Mouse (Mus musculus) intestine, postnatal 0 days (tissue): ENCODE data around the gene Setx. TPM values are rescaled to one million over a fixed set of nuclear protein-coding genes. Genes with fewer than 3 reads are reported as not detected.

Source experiments
- ATAC-seq: fragments of 200-750 bp; cut with Nextera tagmentation; 2 replicates; pipeline ENCODE4 v1.8.0; 2017; ENCODE audit warnings: mild to moderate bottlenecking, moderate TSS enrichment, moderate library complexity
- H3K27ac ChIP-seq: fragments of 300-500 bp; sonication (generic); 2 replicates; pipeline ENCODE4 v1.5.1; 2014; ENCODE audit warnings: mild to moderate bottlenecking, low read depth, low read length, moderate library complexity
- H3K27me3 ChIP-seq: fragments of 300-500 bp; sonication (generic); replicated peaks from 2 replicates; pipeline ENCODE4 v1.6.1; 2014; ENCODE audit warnings: low read length, mixed read lengths; ENCODE audit not compliant: control insufficient read depth, insufficient read depth
- H3K36me3 ChIP-seq: fragments of 300-500 bp; sonication (generic); 2 replicates; pipeline ENCODE4 v1.6.1; 2014; ENCODE audit warnings: mild to moderate bottlenecking, moderate library complexity; ENCODE audit not compliant: control insufficient read depth, insufficient read depth
- H3K4me1 ChIP-seq: fragments of 300-500 bp; sonication (generic); replicated peaks from 2 replicates; pipeline ENCODE4 v1.6.1; 2014; ENCODE audit warnings: antibody characterized with exemption, low read length, mixed read lengths; ENCODE audit not compliant: control insufficient read depth, insufficient read depth
- H3K4me2 ChIP-seq: fragments of 300-500 bp; sonication (generic); replicated peaks from 2 replicates; pipeline ENCODE4 v1.6.1; 2014; ENCODE audit warnings: low read depth, mild to moderate bottlenecking, moderate library complexity
- H3K4me3 ChIP-seq: fragments of 300-500 bp; sonication (generic); 2 replicates; pipeline ENCODE4 v1.5.1; 2014; ENCODE audit warnings: low read depth, low read length
- H3K9ac ChIP-seq: fragments of 300-500 bp; sonication (generic); 2 replicates; pipeline ENCODE4 v1.6.1; 2014; ENCODE audit warnings: mild to moderate bottlenecking, low read depth, low read length
- H3K9me3 ChIP-seq: fragments of 300-500 bp; sonication (generic); 2 replicates; pipeline ENCODE4 v1.6.1; 2016; ENCODE audit warnings: mixed run types; ENCODE audit not compliant: control insufficient read depth
- CTCF ChIP-seq: sonication (generic); IDR thresholded peaks from 2 replicates; pipeline ENCODE4 v1.5.1; 2016; ENCODE audit warnings: low read depth, mild to moderate bottlenecking, control low read depth, antibody characterized with exemption, moderate library complexity
- WGBS: fragments of 180-500 bp; shearing (Covaris S2); extraction: QIAGEN DNeasy Blood & Tissue Kit; methylation state at CpG from one replicate; pipeline ENCODE4 v1.1.7; 2014; 5-methylcytosine and 5-hydroxymethylcytosine counted together
- polyA plus RNA-seq: library from polyadenylated mRNA; unstranded; fragments of >200 nt; fragmentation: Nextera tagmentation; extraction: Ambion mirVana; gene quantifications from 2 replicates; pipeline ENCODE4 v1.2.1, GENCODE M21; 2015

The Setx gene
- polyA plus RNA-seq, 1 experiment from 2014 or later = 4.3 TPM

DNA sequence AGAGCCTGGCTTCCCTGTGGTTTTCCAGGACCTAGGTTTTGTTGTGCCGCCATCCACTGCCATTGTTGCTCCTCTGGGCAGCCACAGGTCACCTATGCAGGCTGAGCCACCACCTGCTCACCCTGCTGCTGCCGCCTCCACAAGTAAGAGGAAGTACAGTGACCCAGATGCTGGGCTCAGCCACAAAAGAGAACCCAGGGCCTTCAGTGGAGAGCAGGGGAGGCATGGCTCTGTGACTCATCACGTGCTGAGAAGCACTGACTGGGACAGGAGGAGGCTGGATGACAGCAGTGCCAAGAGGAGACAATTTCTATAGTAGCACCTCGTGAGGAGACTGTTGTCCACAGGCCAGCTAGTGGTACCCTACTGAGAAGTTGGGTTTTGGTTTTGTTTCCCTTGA lies 55.8 kb downstream of the Setx start:
- Histone ChIP-seq H3K4me2 (no peak overlapping the region), H3K36me3 (peaks cover 53% of the 10 kb centered on the region), H3K27ac (no peak overlapping the region), H3K9ac (no peak overlapping the region), H3K9me3 (no peaks in the 10 kb centered on the region), H3K4me3 (no peak overlapping the region), H3K27me3 (no peaks in the 10 kb centered on the region), H3K4me1 (no peaks in the 10 kb centered on the region)
- 85% methylated on average over 4 of the region's 4 CpGs for WGBS
- ATAC-seq = no peak
- TF ChIP-seq CTCF = no peak

DNA sequence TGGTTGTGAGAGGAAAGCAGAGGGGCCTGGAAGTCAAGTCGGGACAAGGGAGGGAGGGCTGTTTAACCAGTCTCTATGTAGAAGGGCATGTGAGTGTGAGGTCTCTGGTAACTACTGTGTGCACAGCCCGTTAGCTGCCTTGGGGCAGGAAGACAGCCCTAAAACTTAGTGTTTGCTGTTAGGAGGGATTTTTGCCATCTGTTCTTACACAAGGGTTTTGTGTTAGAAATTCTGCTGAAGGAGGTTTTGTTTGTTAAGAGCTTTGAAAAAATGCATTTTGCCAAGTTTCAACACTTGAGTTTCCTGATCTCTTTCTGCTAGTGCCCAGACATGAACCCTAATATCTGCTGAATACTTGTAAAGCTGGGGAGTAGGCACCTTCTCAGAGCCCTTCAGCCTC lies 57.1 kb downstream of the Setx start:
- Histone ChIP-seq H3K9ac (no peak overlapping the region), H3K4me1 (no peaks in the 10 kb centered on the region), H3K4me2 (no peak overlapping the region), H3K27me3 (no peaks in the 10 kb centered on the region), H3K27ac (no peak overlapping the region; the same call in 1 of the 2 replicates), H3K36me3 (peaks cover 47% of the 10 kb centered on the region), H3K9me3 (no peaks in the 10 kb centered on the region), H3K4me3 (no peak overlapping the region)
- WGBS = 78% methylated on average over 2 of the region's 2 CpGs
- no peak for TF ChIP-seq CTCF
- ATAC-seq = no peak

DNA sequence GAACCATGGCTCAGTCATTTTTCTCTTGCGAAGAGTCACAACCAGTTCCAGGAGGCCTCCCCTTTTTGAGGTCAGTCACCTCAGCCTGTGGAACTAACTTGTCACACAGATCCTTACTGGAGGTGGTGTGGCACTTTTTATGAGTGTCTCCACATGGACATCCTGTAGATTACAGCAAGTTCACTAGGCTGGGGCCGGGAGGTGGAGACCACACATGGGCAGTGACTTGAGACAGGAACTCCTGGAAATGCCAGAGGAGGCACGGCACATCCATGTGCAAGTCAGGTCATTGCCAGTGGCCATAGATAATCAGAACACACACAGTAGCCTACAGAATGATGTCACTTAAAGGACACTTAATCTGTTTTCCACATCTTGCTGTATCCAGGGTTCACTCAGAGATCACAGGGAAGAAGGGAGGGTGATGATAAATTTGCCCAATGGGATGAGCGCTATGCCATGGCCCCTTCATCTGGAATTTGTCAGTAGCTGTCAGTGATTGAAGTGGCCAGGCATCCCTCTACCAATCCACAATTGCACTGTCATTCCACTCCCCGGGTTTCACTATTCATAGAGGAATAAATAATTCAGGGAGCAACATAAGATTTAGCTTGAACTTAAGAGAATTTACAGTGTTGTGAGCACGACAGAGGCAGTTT lies 59.4 kb downstream of the Setx start:
- Histone ChIP-seq H3K4me3 (no peak overlapping the region), H3K36me3 (peaks cover 28% of the 10 kb centered on the region), H3K4me1 (no peaks in the 10 kb centered on the region), H3K4me2 (no peak overlapping the region), H3K9me3 (no peaks in the 10 kb centered on the region), H3K27ac (no peak overlapping the region), H3K27me3 (no peaks in the 10 kb centered on the region), H3K9ac (no peak overlapping the region)
- WGBS = 48% methylated on average over 6 of the region's 6 CpGs
- TF ChIP-seq CTCF = no peak
- no peak for ATAC-seq

- Histone ChIP-seq H3K27me3 (no peaks in the 10 kb centered on the region), H3K9me3 (no peaks in the 10 kb centered on the region), H3K9ac (no peak overlapping the region), H3K4me1 (no peaks in the 10 kb centered on the region), H3K4me3 (no peak overlapping the region), H3K4me2 (no peak overlapping the region), H3K27ac (no peak overlapping the region), H3K36me3 (peaks cover 3% of the 10 kb centered on the region; the same call in 1 of the 2 replicates)
- TF ChIP-seq CTCF = no peak
- 65% methylated on average over 6 of the region's 6 CpGs for WGBS
- no peak for ATAC-seq
Observed at GRCm38 (mm10) chr2:29186209-29186608, 62.2 kb downstream of the Setx start.

DNA sequence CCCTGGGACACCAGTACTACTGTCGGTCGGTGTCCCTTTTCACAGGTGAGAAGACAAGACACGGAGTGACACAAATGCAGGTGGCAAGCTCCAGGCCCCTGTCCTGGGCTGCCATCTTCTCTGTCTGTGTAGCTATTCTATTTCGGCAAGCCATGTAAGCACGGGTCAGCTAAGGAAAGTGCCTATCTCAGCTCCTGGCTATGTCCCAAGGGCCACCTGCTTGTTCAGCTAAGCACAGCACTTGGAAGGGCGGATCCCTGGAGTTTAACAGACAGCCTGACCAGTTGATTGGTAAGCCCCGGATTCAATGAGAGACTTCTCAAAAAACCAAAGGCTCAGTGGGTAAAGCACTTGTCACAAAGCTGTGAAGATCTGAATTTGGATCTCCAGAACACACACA lies 66.4 kb downstream of the Setx start:
- Histone ChIP-seq H3K4me2 (no peak overlapping the region), H3K27ac (no peak overlapping the region), H3K4me1 (0 out of 2 replicates have a peak, but pooled peaks cover 7% of the 10 kb centered on the region), H3K4me3 (no peak overlapping the region), H3K9ac (no peak overlapping the region), H3K27me3 (peaks cover 8% of the 10 kb centered on the region), H3K9me3 (no peaks in the 10 kb centered on the region), H3K36me3 (no peaks in the 10 kb centered on the region)
- no peak for TF ChIP-seq CTCF
- 84% methylated on average over 7 of the region's 7 CpGs for WGBS
- no peak for ATAC-seq

DNA sequence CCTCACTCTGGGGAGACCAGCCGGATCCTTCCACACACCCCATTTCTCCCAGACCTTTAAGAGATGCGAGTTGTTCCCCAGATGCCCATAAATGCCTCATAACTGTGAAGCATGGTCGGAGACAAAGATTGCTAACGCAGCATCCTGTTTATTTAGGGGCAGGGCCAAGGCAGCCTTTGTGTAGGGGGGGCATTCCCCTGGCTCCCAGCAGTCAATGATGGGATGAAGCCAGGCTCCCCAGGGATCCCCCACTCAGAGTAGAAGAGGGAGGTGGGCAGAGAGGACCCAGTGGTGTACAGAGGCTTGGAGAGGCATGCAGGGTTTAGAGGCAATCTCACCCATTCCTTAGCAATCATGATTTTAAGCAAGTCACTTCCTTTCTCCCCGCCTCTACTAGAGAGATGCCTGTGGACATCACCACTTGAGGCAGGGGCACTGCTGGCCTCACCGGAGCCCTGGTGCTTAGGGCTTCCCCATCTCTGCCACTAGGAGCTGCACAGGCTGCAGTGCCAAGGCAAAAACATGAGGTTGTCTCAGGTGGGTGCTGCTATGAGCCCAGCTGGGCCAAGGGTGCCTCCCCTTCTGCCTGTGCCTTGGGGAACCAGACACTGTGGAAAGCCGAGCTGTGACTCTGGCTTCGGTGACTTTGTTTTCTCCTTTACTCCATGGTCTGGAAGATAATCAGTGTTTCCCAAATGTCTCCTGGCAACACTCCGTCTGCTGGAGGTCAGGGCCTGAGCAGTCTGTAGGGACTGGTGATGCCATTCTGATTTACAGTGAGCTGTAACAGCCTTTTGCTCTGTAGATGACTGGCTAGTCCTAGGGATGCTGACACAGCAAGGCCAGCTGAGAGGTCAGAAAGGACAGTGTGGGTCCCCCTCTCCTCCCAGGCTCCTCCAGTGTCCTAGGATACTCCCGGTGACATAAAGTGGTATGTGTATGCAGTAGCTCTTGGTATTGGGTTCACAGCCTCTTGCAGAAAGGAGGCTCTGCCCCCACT lies 67.5 kb downstream of the Setx start:
- ATAC-seq = no peak
- Histone ChIP-seq H3K27me3 (peaks cover 12% of the 10 kb centered on the region), H3K9me3 (no peaks in the 10 kb centered on the region), H3K9ac (no peak overlapping the region), H3K4me1 (0 out of 2 replicates have a peak, but pooled peaks cover 7% of the 10 kb centered on the region), H3K4me2 (no peak overlapping the region), H3K36me3 (no peaks in the 10 kb centered on the region), H3K4me3 (no peak overlapping the region), H3K27ac (no peak overlapping the region)
- no peak for TF ChIP-seq CTCF
- WGBS = 70% methylated on average over 10 of the region's 10 CpGs
